Mouse (Mus musculus): ENCODE measurements at regions not wholly inside any gene's neighbourhood (a gene's known extent, or its start where the extent isn't known, plus 50 kb on each side); places are given as distances from the start of the nearest gene placed in this dataset.

DNA sequence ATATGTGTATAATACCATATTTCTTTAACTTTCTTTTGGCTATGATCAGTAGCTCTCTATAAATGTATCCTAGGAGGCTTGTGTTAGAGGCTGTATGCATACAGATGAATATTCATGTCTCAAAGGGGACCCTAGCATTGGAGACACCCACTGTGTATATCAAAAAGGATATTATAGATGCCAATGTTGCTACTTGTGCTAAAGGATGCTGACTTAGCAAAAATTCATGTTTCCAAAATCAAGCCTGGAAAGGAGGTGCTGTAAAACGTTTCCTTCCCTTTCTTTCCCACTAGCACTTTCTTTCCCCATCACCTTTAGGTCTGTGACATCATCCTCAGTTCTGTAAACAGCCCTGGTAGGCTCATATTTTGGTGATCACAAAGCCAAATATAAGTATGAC is 519.4 kb downstream of the Rnf144a start:
- DNase-seq (ENCODE audit: low spot score) = no peak

DNA sequence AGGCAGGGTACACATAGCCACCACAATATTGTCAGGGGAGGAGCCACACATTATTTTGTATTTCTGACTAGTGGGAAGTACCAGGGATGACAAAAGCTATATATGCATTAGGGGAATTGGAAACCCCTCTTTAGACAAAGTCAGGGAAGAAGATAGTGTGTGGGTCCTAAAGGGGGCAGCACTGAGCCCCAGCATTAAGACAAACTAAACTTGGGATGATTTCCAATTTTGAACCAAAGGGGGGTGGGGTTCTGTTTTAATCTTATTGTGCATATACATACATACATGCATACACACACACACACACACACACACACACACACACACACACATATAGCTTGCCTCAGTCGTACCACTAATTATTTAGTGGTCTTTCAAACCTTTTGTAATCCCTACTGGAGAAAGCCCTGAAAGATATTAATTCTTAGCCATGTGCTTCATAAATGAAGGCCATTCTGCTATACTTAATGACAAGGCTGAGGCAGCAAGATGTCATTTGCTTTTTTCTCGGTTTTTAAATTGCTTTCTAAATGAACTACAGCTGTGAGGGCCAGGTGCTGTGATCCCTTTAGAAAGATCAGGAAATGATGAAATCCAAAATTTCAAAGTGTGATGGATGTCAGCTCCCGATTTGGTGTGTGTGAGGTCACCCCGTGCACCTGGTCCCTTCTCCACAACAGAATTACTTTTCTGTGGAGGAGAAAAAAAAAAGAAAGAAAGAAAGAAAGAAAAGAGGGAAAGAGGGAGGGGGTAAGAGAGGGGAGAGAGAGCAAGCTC is 523.5 kb downstream of the Rnf144a start:
- DNase-seq (ENCODE audit: low spot score) = no peak

GRCm38 (mm10) chr12:25890722-25891121 is 524.3 kb downstream of the Rnf144a start:
- no peak for DNase-seq (ENCODE audit: low spot score)

DNA sequence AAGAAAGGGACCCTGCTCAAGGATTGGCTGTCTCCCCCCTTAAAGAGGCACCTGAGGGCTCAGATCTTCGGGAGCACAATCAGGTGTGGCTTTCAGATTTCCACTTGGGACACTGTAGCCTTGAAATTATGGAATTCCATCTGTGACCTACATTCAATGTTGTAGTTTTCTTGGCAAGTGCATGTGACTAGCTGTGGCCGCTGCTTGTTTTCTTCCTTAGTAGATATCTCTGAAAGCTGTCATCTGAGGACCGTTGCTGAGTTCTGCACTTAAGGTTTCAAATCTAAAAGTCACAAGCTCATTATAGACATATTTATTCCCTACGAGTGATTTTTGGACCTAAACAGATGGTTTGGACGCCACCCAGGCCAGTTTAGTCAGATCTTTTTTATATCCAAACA is 531.3 kb downstream of the Rnf144a start:
- DNase-seq (ENCODE audit: low spot score) = no peak

GRCm38 (mm10) chr12:25871816-25872215 is 543.2 kb downstream of the Rnf144a start:
- DNase-seq (ENCODE audit: low spot score) = no peak

- DNase-seq (ENCODE audit: low spot score) = no peak
These were observed 544.0 kb downstream of the Rnf144a start for GRCm38 (mm10) chr12:25871001-25871461.

DNA sequence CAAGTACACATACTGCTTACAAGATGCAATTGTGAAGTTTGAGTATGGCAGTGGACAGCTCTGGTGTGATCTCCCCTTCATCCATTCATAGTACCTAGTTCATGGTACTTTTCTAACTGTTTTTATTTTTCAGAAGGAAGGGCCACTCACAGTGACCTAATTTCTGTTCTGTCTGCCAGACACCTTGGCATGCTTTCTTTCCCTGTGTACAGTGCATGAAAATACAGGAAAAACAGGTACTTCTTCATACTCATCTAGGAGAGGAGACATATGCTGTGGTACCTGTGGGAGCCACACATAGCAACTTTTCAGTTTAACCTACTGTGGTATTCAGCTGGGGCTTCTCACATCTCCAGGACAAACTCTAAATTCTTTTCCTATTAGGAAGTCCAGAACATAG is 545.2 kb downstream of the Rnf144a start:
- DNase-seq (ENCODE audit: low spot score) = no peak

- DNase-seq (ENCODE audit: low spot score) = no peak
These were observed 550.0 kb downstream of the Rnf144a start for GRCm38 (mm10) chr12:25865063-25865462.

GRCm38 (mm10) chr12:25864113-25864852 is 550.8 kb downstream of the Rnf144a start:
- no peak for DNase-seq (ENCODE audit: low spot score)

DNA sequence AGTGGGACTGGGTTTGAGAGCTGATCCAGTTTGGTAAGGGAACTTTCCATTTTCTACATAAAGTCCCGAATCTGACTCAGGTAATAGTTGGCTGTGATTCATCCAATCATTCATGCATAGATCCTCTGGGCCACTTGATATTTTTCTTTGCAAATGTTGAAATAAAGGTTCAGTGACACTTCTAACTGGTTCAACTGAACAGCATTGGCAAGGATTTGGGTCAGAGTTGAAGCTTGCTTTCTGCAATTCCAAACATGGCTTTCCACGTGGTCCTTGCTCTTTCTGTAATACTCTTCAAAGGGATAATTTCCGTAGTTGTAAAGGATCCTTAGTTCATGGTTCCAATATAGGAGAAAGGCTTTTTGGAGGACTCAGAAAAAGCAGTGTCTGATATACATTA is 554.0 kb downstream of the Rnf144a start:
- no peak for DNase-seq (ENCODE audit: low spot score)

- no peak for DNase-seq (ENCODE audit: low spot score)
These were observed 556.7 kb downstream of the Rnf144a start for GRCm38 (mm10) chr12:25858397-25858796.

DNA sequence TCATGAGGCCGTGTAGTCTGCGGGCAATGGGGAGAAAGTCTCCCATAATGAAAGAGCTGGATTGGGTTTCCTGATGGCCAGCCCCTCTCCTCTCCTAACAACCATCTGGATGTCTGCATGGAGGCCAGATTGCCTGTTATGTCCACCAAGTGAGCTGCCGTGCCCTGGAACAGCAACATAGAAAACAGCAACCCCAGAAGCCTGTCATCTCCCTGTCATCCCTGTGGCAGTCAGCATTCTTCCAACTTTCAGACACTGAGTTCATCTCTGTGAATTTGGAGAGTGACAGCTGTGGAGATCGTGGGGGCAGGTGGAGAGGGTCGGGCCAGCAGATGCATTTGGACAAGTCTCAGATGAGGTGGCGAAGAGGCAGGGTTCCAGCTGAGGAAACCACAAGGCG is 585.0 kb downstream of the Rnf144a start:
- no peak for DNase-seq (ENCODE audit: low spot score)

GRCm38 (mm10) chr12:25827961-25828360 is 587.1 kb downstream of the Rnf144a start:
- no peak for DNase-seq (ENCODE audit: low spot score)

DNA sequence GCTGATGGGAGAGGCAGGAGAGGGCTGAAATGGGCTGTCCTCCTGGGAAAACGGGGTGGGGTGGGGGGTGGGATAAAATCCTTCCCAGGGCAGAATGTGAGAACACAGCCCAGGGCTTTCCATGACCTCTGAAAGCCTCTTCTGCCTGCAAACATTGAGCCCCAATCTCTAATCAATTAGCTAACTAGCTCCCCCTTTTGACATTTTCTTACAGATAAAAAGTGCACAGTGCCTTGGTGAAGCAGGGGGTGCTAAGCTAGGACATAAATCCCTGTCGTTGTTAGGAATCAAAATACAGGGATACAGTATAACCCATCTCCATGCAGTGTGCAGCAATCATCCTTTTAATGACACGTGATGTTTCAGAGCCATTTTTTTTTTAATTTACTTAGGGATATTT is 588.1 kb downstream of the Rnf144a start:
- no peak for DNase-seq (ENCODE audit: low spot score)

GRCm38 (mm10) chr12:25826451-25826850 is 588.6 kb downstream of the Rnf144a start:
- DNase-seq (ENCODE audit: low spot score) = no peak

GRCm38 (mm10) chr12:25816248-25816647 is 598.8 kb downstream of the Rnf144a start:
- DNase-seq (ENCODE audit: low spot score) = no peak

- DNase-seq (ENCODE audit: low spot score) = no peak
These were observed 620.0 kb downstream of the Rnf144a start for GRCm38 (mm10) chr12:25795092-25795491.

- DNase-seq (ENCODE audit: low spot score) = no peak
These were observed 620.5 kb downstream of the Rnf144a start for GRCm38 (mm10) chr12:25794571-25794970.

GRCm38 (mm10) chr12:25792571-25793075 is 622.4 kb downstream of the Rnf144a start:
- no peak for DNase-seq (ENCODE audit: low spot score)

DNA sequence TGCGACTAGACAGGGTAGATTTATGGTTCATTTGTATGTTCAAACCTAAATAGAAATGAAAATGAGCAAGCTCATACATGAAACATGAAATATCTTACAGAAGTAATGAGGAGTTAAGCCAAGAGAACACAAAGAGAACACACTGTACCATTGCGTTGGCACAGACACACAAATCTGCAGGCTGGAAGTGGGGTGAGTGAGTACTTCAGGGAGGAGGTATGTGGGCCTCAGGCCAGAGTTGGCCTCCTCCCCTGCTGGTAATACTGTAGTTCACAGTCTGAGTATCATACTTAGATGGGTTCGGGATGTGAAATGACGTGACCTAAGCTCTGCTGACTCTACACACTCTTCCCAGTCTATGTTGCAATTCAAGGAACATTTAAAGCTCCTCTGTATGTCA is 624.1 kb downstream of the Rnf144a start:
- DNase-seq (ENCODE audit: low spot score) = no peak

DNA sequence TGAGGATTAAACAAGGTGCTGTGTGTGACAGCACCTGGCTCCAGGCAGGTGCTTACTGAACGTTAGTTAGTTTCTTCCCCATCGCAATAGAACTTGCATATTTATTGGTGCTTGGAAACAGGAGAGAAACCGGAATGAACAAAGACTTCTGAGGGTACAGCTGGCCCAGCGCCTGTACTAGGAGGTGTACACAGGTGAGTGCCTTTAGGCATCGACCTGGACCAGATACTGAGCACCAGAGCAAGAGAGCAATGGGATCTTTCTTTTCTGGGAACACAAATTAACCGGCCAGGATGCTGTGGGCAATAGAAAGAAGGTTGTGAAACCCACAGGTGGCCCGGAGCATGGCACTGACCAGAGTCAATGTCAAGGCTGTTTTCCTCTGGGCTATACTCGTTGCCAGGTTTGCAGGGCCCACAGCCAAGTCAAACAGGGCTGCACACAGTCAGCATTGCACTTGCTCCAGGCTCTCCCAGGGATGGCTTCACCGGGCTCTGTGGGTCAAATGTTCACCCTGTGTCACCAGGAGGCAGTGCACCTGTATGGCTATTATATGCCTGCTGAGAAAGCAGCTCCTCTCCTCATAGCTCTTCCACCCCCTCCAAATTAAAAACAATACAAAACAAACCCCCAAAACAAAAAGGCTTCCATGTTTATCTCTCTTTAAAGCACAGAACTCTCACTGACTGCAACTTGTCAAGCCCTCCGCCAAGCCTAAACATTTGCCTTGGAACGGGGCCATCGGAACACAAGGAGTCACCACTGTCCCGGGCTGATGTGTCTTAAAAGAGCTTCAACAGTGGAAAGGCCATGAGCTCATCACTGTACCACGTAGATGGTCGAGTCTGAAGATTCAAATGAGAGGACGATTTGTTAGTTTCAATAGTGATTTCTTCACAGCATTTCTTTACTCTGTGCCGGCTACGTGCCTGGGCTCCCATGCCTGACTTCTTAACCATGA is 629.1 kb downstream of the Rnf144a start:
- no peak for DNase-seq (ENCODE audit: low spot score)

GRCm38 (mm10) chr12:25784401-25784800 is 630.7 kb downstream of the Rnf144a start:
- DNase-seq (ENCODE audit: low spot score) = no peak
